Mouse (Mus musculus) testis, adult 2 months (tissue): ENCODE measurements around the gene Pacsin1.

Experiments
- CTCF ChIP-seq: fragments of 200-500 bp; IDR thresholded peaks from 2 replicates; pipeline ENCODE4 v1.5.1; 2012; ENCODE audit warnings: low read depth, mild to moderate bottlenecking, inconsistent platforms, low read length, moderate library complexity; ENCODE audit not compliant: control insufficient read depth, insufficient read depth, insufficient replicate concordance
- POLR2A ChIP-seq: fragments of 200-500 bp; IDR thresholded peaks from 2 replicates; pipeline ENCODE4 v1.6.1; 2012; ENCODE audit warnings: low read depth, mild to moderate bottlenecking, inconsistent platforms, low read length, moderate library complexity; ENCODE audit not compliant: control insufficient read depth

GRCm38 (mm10) chr17:27690993-27691693 lies 35.8 kb downstream of the Pacsin1 start:
- TF ChIP-seq POLR2A (no peak), CTCF (no peak)
